Mouse (Mus musculus) lung, adult 2 months (tissue): ENCODE measurements around the gene Ptgfr.
A peak's percentile ranks its signal among the peaks of the same experiment; 100 is the strongest.

Experiments used
- CTCF ChIP-seq: fragments of 200-500 bp; IDR thresholded peaks from 2 replicates; pipeline ENCODE4 v1.5.1; 2011; ENCODE audit warnings: mild to moderate bottlenecking, low read length, control low read depth; ENCODE audit not compliant: insufficient read depth
- POLR2A ChIP-seq: fragments of 200-500 bp; IDR thresholded peaks from 2 replicates; pipeline ENCODE4 v1.6.1; 2011; ENCODE audit warnings: low read depth, mild to moderate bottlenecking, control low read depth, low read length, borderline replicate concordance; ENCODE audit errors: extremely low read depth

GRCm38 (mm10) chr3:151818265-151818664 lies 19.2 kb downstream of the Ptgfr start:
- TF ChIP-seq CTCF (peak; percentile 55), POLR2A (no peak)
